Mouse (Mus musculus): ENCODE measurements around the gene Sirpa. TPM values are rescaled to one million over a fixed set of nuclear protein-coding genes. Genes with fewer than 3 reads are reported as not detected.
A peak's percentile ranks its signal among the peaks of the same experiment; 100 is the strongest.

The Sirpa gene
- total and polyA plus RNA-seq, 3 experiments, result not detected

- Histone ChIP-seq H3K36me3 (ENCODE audit: control insufficient read depth in 1 of 2, insufficient read depth in 2 of 2, low read length in 2 of 2) (no peaks in the 10 kb centered on the region), H3K27me3 (ENCODE audit: control insufficient read depth in 1 of 2, insufficient read depth in 2 of 2, low read length in 2 of 2) (peaks cover 0 to 3% of the 10 kb centered on the region in 2 experiments; a peak in 2 of 4 replicates), H3K4me3 (ENCODE audit: control insufficient read depth in 1 of 2, insufficient read depth in 1 of 2, low read depth in 2 of 2, low read length in 2 of 2) (no peak overlapping the region), H3K4me1 (ENCODE audit: control insufficient read depth in 1 of 2, insufficient read depth in 2 of 2, low read length in 2 of 2) (no peaks in the 10 kb centered on the region), H3K9ac (ENCODE audit: control insufficient read depth, low read depth, low read length, poor library complexity, severe bottlenecking) (no peak overlapping the region), H3K9me3 (replicated peaks; ENCODE audit: insufficient read depth, low read length) (no peaks in the 10 kb centered on the region), H3K79me2 (ENCODE audit: control insufficient read depth, insufficient read depth, low read length, poor library complexity) (no peaks in the 10 kb centered on the region), H3K27ac (ENCODE audit: control insufficient read depth, low read depth, low read length) (no peak overlapping the region)
- TF ChIP-seq MXI1 (IDR thresholded peaks at IDR 0.05; ENCODE audit: low read depth, low read length) (no peak), CTCF (IDR thresholded peaks at IDR 0.05 in 2 of 3, conservative IDR thresholded peaks at IDR 0.05 in 1 of 3; ENCODE audit: control insufficient read depth in 1 of 3, insufficient read depth in 1 of 3, low read depth in 2 of 3, low read length in 3 of 3, poor library complexity in 1 of 3, severe bottlenecking in 1 of 3) (no peak), MYB (IDR thresholded peaks at IDR 0.05; ENCODE audit: low read depth, low read length) (no peak), MAX (IDR thresholded peaks at IDR 0.05; ENCODE audit: low read length) (no peak), CHD2 (IDR thresholded peaks at IDR 0.05; ENCODE audit: low read length) (no peak)
- peak; percentile 25 for DNase-seq (ENCODE audit: low read depth, low spot score)
These were observed 40.6 kb downstream of the Sirpa start for GRCm38 (mm10) chr2:129633077-129633732.

- no peaks in the 10 kb centered on the region for H3K79me2 ChIP-seq (ENCODE audit: control insufficient read depth, insufficient read depth, low read length, poor library complexity)
- H3K9me3 ChIP-seq (replicated peaks; ENCODE audit: insufficient read depth, low read length), result no peaks in the 10 kb centered on the region
- H3K27me3 ChIP-seq (ENCODE audit: control insufficient read depth in 1 of 2, insufficient read depth in 2 of 2, low read length in 2 of 2), result peaks cover 1 to 3% of the 10 kb centered on the region in 2 experiments; a peak in 2 of 4 replicates
- H3K4me1 ChIP-seq (ENCODE audit: control insufficient read depth in 1 of 2, insufficient read depth in 2 of 2, low read length in 2 of 2), result no peaks in the 10 kb centered on the region
- no peaks in the 10 kb centered on the region for H3K36me3 ChIP-seq (ENCODE audit: control insufficient read depth in 1 of 2, insufficient read depth in 2 of 2, low read length in 2 of 2)
- no peak overlapping the region for H3K9ac ChIP-seq (ENCODE audit: control insufficient read depth, low read depth, low read length, poor library complexity, severe bottlenecking)
- H3K27ac ChIP-seq (ENCODE audit: control insufficient read depth, low read depth, low read length), result no peak overlapping the region
- no peak overlapping the region for H3K4me3 ChIP-seq (ENCODE audit: control insufficient read depth in 1 of 2, insufficient read depth in 1 of 2, low read depth in 2 of 2, low read length in 2 of 2)
- TF ChIP-seq CTCF (IDR thresholded peaks at IDR 0.05 in 2 of 3, conservative IDR thresholded peaks at IDR 0.05 in 1 of 3; ENCODE audit: control insufficient read depth in 1 of 3, insufficient read depth in 1 of 3, low read depth in 2 of 3, low read length in 3 of 3, poor library complexity in 1 of 3, severe bottlenecking in 1 of 3) (no peak), GATA1 (IDR thresholded peaks at IDR 0.05; ENCODE audit: low read depth, low read length) (no peak), BHLHE40 (IDR thresholded peaks at IDR 0.05; ENCODE audit: borderline replicate concordance, low read depth, low read length) (no peak), MXI1 (IDR thresholded peaks at IDR 0.05; ENCODE audit: low read depth, low read length) (no peak), ZMIZ1 (IDR thresholded peaks at IDR 0.05; ENCODE audit: low read depth, low read length) (no peak), USF2 (IDR thresholded peaks at IDR 0.05; ENCODE audit: borderline replicate concordance in 1 of 2, insufficient read depth in 1 of 2, low read depth in 1 of 2, low read length in 2 of 2) (no peak), MAX (IDR thresholded peaks at IDR 0.05; ENCODE audit: low read length) (no peak), TCF12 (IDR thresholded peaks at IDR 0.05; ENCODE audit: low read depth, low read length) (no peak), ZNF384 (IDR thresholded peaks at IDR 0.05; ENCODE audit: low read depth, low read length) (no peak), NRF1 (IDR thresholded peaks at IDR 0.05; ENCODE audit: insufficient read depth, low read depth, low read length, poor library complexity, severe bottlenecking) (no peak), SIN3A (IDR thresholded peaks at IDR 0.05; ENCODE audit: low read length) (no peak), CHD2 (IDR thresholded peaks at IDR 0.05; ENCODE audit: low read length) (no peak)
- DNase-seq (ENCODE audit: low read depth, low spot score), result no peak
These were observed 41.3 kb downstream of the Sirpa start for GRCm38 (mm10) chr2:129633982-129634381.
